Mouse (Mus musculus): ENCODE results near the gene Setd6. TPM values are rescaled to one million over a fixed set of nuclear protein-coding genes. Genes with fewer than 3 reads are reported as not detected.

Setd6 gene
- polyA plus RNA-seq, 1 experiment from 2014 or later: 19.9 TPM

GRCm38 (mm10) chr8:95696661-95697060, 19.0 kb upstream of the Setd6 start:
- WGBS: 63% methylated on average over 8 of the region's 8 CpGs
- H3K27ac ChIP-seq: no peak overlapping the region
- H3K4me1 ChIP-seq: 0 out of 2 replicates have a peak, but pooled peaks cover 3% of the 10 kb centered on the region
- ATAC-seq (replicated peaks; ENCODE audit: low FRiP score): no peak
- peak overlapping the region; percentile 40 for H3K4me2 ChIP-seq
- peaks cover 74% of the 10 kb centered on the region for H3K27me3 ChIP-seq
- no peak overlapping the region for H3K4me3 ChIP-seq (replicated peaks)
- no peaks in the 10 kb centered on the region for H3K36me3 ChIP-seq
- H3K9me3 ChIP-seq (replicated peaks): no peaks in the 10 kb centered on the region
- H3K9ac ChIP-seq: no peak overlapping the region

GRCm38 (mm10) chr8:95697128-95697527, 18.6 kb upstream of the Setd6 start:
- Histone ChIP-seq H3K4me2 (peak overlapping the region; percentile 40), H3K27ac (no peak overlapping the region), H3K4me1 (0 out of 2 replicates have a peak, but pooled peaks cover 3% of the 10 kb centered on the region), H3K36me3 (no peaks in the 10 kb centered on the region), H3K4me3 (replicated peaks) (no peak overlapping the region), H3K27me3 (peaks cover 77% of the 10 kb centered on the region), H3K9me3 (replicated peaks) (no peaks in the 10 kb centered on the region), H3K9ac (no peak overlapping the region)
- whole genome bisulfite sequencing: 1% methylated on average over 11 of the region's 11 CpGs
- peak; percentile 43 for ATAC-seq (replicated peaks; ENCODE audit: low FRiP score)

- H3K27ac ChIP-seq: no peak overlapping the region
- WGBS: 39% methylated on average over 6 of the region's 6 CpGs
- H3K27me3 ChIP-seq: peaks cover 70% of the 10 kb centered on the region
- H3K9me3 ChIP-seq (replicated peaks): no peaks in the 10 kb centered on the region
- ATAC-seq (replicated peaks; ENCODE audit: low FRiP score): no peak
- no peak overlapping the region for H3K9ac ChIP-seq
- no peak overlapping the region for H3K4me2 ChIP-seq
- H3K4me1 ChIP-seq: peaks cover 11% of the 10 kb centered on the region
- H3K4me3 ChIP-seq (replicated peaks): no peak overlapping the region
- H3K36me3 ChIP-seq: no peaks in the 10 kb centered on the region
Observed at GRCm38 (mm10) chr8:95698179-95698578, 17.5 kb upstream of the Setd6 start.

GRCm38 (mm10) chr8:95700282-95700681, 15.4 kb upstream of the Setd6 start:
- no peak for ATAC-seq (replicated peaks; ENCODE audit: low FRiP score)
- no peaks in the 10 kb centered on the region for H3K9me3 ChIP-seq (replicated peaks)
- H3K36me3 ChIP-seq: no peaks in the 10 kb centered on the region
- H3K4me2 ChIP-seq: no peak overlapping the region
- no peak overlapping the region for H3K9ac ChIP-seq
- peaks cover 52% of the 10 kb centered on the region for H3K27me3 ChIP-seq
- H3K4me3 ChIP-seq (replicated peaks): no peak overlapping the region
- H3K27ac ChIP-seq: no peak overlapping the region
- peaks cover 20% of the 10 kb centered on the region for H3K4me1 ChIP-seq
- 57% methylated on average over 9 of the region's 9 CpGs for WGBS

GRCm38 (mm10) chr8:95701809-95702208, 13.9 kb upstream of the Setd6 start:
- H3K27me3 ChIP-seq: peaks cover 37% of the 10 kb centered on the region
- peaks cover 20% of the 10 kb centered on the region for H3K4me1 ChIP-seq
- no peaks in the 10 kb centered on the region for H3K9me3 ChIP-seq (replicated peaks)
- no peak overlapping the region for H3K4me3 ChIP-seq (replicated peaks)
- H3K9ac ChIP-seq: no peak overlapping the region
- ATAC-seq (replicated peaks; ENCODE audit: low FRiP score): peak; percentile 3; the same call in 1 of the 2 replicates
- no peaks in the 10 kb centered on the region for H3K36me3 ChIP-seq
- WGBS: 69% methylated on average over 4 of the region's 4 CpGs
- peak overlapping the region; percentile 98; the same call in 1 of the 2 replicates for H3K4me2 ChIP-seq
- no peak overlapping the region for H3K27ac ChIP-seq

- ATAC-seq (replicated peaks; ENCODE audit: low FRiP score): peak; percentile 95
- peaks cover 31% of the 10 kb centered on the region for H3K27me3 ChIP-seq
- 2% methylated on average over 34 of the region's 34 CpGs for WGBS
- peak overlapping the region; percentile 98 for H3K4me2 ChIP-seq
- peak overlapping the region; percentile 65 for H3K4me3 ChIP-seq (replicated peaks)
- H3K36me3 ChIP-seq: no peaks in the 10 kb centered on the region
- H3K9me3 ChIP-seq (replicated peaks): no peaks in the 10 kb centered on the region
- H3K4me1 ChIP-seq: peaks cover 17% of the 10 kb centered on the region
- no peak overlapping the region for H3K27ac ChIP-seq
- peak overlapping the region; percentile 65 for H3K9ac ChIP-seq
Observed at GRCm38 (mm10) chr8:95702480-95703446, 12.9 kb upstream of the Setd6 start.

GRCm38 (mm10) chr8:95703461-95704260, 12.0 kb upstream of the Setd6 start:
- Histone ChIP-seq H3K4me2 (peak overlapping the region; percentile 98), H3K9ac (peak overlapping the region; percentile 65), H3K36me3 (no peaks in the 10 kb centered on the region), H3K27ac (no peak overlapping the region), H3K9me3 (replicated peaks) (no peaks in the 10 kb centered on the region), H3K27me3 (peaks cover 23% of the 10 kb centered on the region), H3K4me3 (replicated peaks) (peak overlapping the region; percentile 65), H3K4me1 (peaks cover 17% of the 10 kb centered on the region)
- peak; percentile 6 for ATAC-seq (replicated peaks; ENCODE audit: low FRiP score)
- WGBS: 2% methylated on average over 15 of the region's 15 CpGs

GRCm38 (mm10) chr8:95704538-95704937, 11.1 kb upstream of the Setd6 start:
- Histone ChIP-seq H3K4me3 (replicated peaks) (no peak overlapping the region), H3K9ac (no peak overlapping the region), H3K9me3 (replicated peaks) (no peaks in the 10 kb centered on the region), H3K4me2 (no peak overlapping the region), H3K27ac (no peak overlapping the region), H3K36me3 (no peaks in the 10 kb centered on the region), H3K27me3 (peaks cover 14% of the 10 kb centered on the region), H3K4me1 (peaks cover 17% of the 10 kb centered on the region)
- WGBS: 94% methylated on average over 3 of the region's 3 CpGs
- no peak for ATAC-seq (replicated peaks; ENCODE audit: low FRiP score)

- peaks cover 7% of the 10 kb centered on the region; the same call in 1 of the 2 replicates for H3K4me1 ChIP-seq
- no peaks in the 10 kb centered on the region for H3K9me3 ChIP-seq (replicated peaks)
- H3K9ac ChIP-seq: no peak overlapping the region
- ATAC-seq (replicated peaks; ENCODE audit: low FRiP score): no peak
- H3K27ac ChIP-seq: no peak overlapping the region
- H3K4me2 ChIP-seq: no peak overlapping the region
- no peaks in the 10 kb centered on the region for H3K36me3 ChIP-seq
- H3K4me3 ChIP-seq (replicated peaks): no peak overlapping the region
- no peaks in the 10 kb centered on the region for H3K27me3 ChIP-seq
- WGBS: 81% methylated on average over 7 of the region's 7 CpGs
Observed at GRCm38 (mm10) chr8:95709579-95709978, 6.1 kb upstream of the Setd6 start.

GRCm38 (mm10) chr8:95711029-95711428, 4.7 kb upstream of the Setd6 start:
- Histone ChIP-seq H3K27ac (no peak overlapping the region), H3K9ac (no peak overlapping the region), H3K4me2 (no peak overlapping the region), H3K36me3 (no peaks in the 10 kb centered on the region), H3K4me1 (peaks cover 12% of the 10 kb centered on the region), H3K27me3 (no peaks in the 10 kb centered on the region), H3K9me3 (replicated peaks) (no peaks in the 10 kb centered on the region), H3K4me3 (replicated peaks) (no peak overlapping the region)
- WGBS: 52% methylated on average over 3 of the region's 3 CpGs
- ATAC-seq (replicated peaks; ENCODE audit: low FRiP score): no peak

GRCm38 (mm10) chr8:95712395-95712794, 3.3 kb upstream of the Setd6 start:
- Histone ChIP-seq H3K9ac (no peak overlapping the region), H3K4me1 (peaks cover 24% of the 10 kb centered on the region)
- WGBS: 76% methylated on average over 9 of the region's 9 CpGs

More at GRCm38 (mm10) chr8:95712395-95712794, 3.3 kb upstream of the Setd6 start:
- Histone ChIP-seq H3K9me3 (replicated peaks) (no peaks in the 10 kb centered on the region), H3K4me3 (replicated peaks) (no peak overlapping the region), H3K36me3 (peaks cover 6% of the 10 kb centered on the region; the same call in 1 of the 2 replicates), H3K27ac (no peak overlapping the region), H3K27me3 (no peaks in the 10 kb centered on the region), H3K4me2 (no peak overlapping the region)
- no peak for ATAC-seq (replicated peaks; ENCODE audit: low FRiP score)

Measured in kidney, embryonic 15.5 days (tissue).